Mouse (Mus musculus) adrenal gland, adult 18-20 months (tissue): Measurements from ENCODE around the gene Kat14. TPM values are rescaled to one million over a fixed set of nuclear protein-coding genes. Genes with fewer than 3 reads are reported as not detected.

Experiments used
- DNase-seq, 2 experiments: peaks; one replicate each; pipeline ENCODE4 v3.0.0; 2021 to 2022; ENCODE audit warnings: low spot score in 2 of 2
- total RNA-seq, 2 experiments: library from RNA; stranded (reverse); gene quantifications; 1 replicate in 1 of 2; 2 replicates in 1 of 2; pipeline ENCODE4 v1.2.3; 2021

Gene Kat14
- total RNA-seq, 2 experiments from 2014 or later: 21.9 to 23.1 TPM

DNA sequence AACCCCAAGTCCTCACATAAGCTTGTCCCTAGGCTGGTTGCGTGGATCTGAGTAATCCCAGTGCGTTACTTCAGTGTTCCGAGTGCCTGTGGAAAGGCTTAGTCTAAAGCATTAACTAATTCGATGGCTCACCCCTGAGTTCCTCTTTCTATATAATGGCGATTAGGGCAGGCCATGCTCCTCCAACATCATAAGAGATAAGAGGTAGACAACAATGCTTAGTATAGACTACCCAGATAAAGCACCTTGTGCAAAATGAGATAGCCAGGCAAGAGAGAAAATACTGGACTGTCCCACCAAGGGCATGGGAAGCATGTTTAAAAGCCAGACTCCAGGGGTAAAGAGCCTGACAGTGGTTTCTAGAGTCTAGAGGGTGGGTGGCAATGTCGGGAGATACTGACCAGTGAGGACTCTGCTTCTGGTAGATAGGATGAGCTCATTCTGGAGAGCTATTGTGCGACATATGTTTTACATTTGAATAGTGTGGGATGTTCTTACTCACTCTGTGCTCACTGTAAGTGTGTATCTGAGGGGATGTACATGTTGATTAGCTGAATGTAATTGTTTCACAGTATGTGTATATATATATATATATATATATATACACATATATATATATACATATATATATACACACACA lies 77.7 kb downstream of the Kat14 start:
- DNase-seq: no peak

DNA sequence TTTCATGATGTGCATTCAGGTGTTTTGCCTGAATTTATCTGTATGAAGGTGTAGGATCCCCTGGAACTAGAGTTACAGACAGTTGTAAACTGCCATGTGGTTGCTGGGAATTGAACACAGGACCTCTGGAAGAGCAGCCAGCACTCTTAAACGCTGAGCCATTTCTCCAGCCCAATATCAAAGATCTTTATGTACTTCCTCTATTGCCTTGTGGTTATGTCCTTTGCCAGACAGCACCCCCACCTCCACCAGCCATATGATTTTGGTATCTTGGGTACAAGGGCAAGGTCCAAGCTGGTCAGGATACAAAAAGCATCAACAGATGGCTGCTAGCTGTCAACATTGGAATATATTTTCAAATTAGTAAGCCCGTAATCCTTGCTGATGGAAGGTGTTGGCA lies 81.6 kb downstream of the Kat14 start:
- no peak for DNase-seq

DNA sequence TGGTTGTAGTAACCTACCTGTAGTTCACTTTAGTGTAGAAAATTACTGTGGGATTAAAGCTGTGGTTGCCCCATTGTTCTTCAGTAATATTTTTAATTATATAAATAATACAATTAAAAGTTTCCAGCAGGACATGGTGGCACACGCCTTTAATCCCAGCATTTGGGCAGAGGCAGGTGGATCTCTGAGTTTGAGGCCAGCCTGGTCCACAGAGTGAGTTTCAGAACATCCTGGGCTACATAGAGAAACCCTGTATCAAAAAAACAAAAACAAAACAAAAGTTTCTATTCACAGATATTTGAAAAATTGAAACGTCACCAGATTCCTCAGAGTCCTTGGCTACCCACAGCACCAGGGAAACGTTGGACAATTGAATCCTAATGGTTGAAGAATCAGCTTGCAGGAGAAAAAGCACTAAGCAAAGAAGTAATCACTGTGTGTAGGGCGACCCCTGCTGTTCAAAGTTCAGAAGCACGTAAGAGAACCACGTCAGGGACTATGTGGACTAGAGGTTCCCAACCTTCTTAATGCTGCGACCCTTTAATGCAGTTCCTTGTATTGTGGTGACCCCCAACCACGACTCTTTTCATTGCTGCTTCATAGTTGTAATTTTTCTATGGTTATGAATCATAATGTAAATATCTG lies 83.7 kb downstream of the Kat14 start:
- DNase-seq: peak; percentile 66 to 74

Other genes starting within 250 kb of the Kat14 start
- 10 to 100 TPM; 23.2 to 23.7 TPM for gene Mgme1, start 98.3 kb upstream of the Kat14 start, total RNA-seq
- gene Snx5, start 98.1 kb upstream of the Kat14 start, total RNA-seq: 10 to 100 TPM; 82.1 to 86.4 TPM
- gene Ovol2, start 36.8 kb upstream of the Kat14 start, total RNA-seq: not detected
- 1 to 10 TPM; 5.2 to 8.5 TPM for gene Pet117, start within 50 bp of the Kat14 start, total RNA-seq
- gene Dzank1, start 158.4 kb downstream of the Kat14 start, total RNA-seq: 1 to 10 TPM; 5.2 to 6.2 TPM
- 10 to 100 TPM; 17.2 to 19.0 TPM for gene Polr3f, start 158.7 kb downstream of the Kat14 start, total RNA-seq
- gene Rbbp9, start 181.9 kb downstream of the Kat14 start, total RNA-seq: 10 to 100 TPM; 24.6 to 25.0 TPM
- gene Sec23b, start 187.2 kb downstream of the Kat14 start, total RNA-seq: 10 to 100 TPM; 67.0 to 81.9 TPM
- 10 to 100 TPM; 54.7 to 56.1 TPM for gene Smim26, start 225.1 kb downstream of the Kat14 start, total RNA-seq
- 10 to 100 TPM; 17.4 to 18.1 TPM for gene Dtd1, start 230.9 kb downstream of the Kat14 start, total RNA-seq